Mouse (Mus musculus) forebrain, embryonic 13.5 days (tissue): ENCODE results near the gene Elavl4. TPM values are rescaled to one million over a fixed set of nuclear protein-coding genes. Genes with fewer than 3 reads are reported as not detected.

ENCODE experiments used
- ATAC-seq: fragments of 200-750 bp; cut with Nextera tagmentation; 2 replicates; pipeline ENCODE4 v1.8.0; 2017
- H3K27ac ChIP-seq: fragments of 300-500 bp; sonication (generic); 2 replicates; pipeline ENCODE4 v1.5.1; 2015; ENCODE audit warnings: inconsistent platforms, mild to moderate bottlenecking, moderate library complexity
- H3K27me3 ChIP-seq: fragments of 300-500 bp; sonication (generic); 2 replicates; pipeline ENCODE4 v1.6.1; 2015; ENCODE audit warnings: mild to moderate bottlenecking, inconsistent platforms
- H3K36me3 ChIP-seq: fragments of 300-500 bp; sonication (generic); 2 replicates; pipeline ENCODE4 v1.6.1; 2015; ENCODE audit warnings: mild to moderate bottlenecking, inconsistent platforms; ENCODE audit not compliant: poor library complexity, severe bottlenecking
- H3K4me1 ChIP-seq: fragments of 300-500 bp; sonication (generic); 2 replicates; pipeline ENCODE4 v1.6.1; 2015; ENCODE audit warnings: inconsistent platforms
- H3K4me2 ChIP-seq: fragments of 300-500 bp; sonication (generic); 2 replicates; pipeline ENCODE4 v1.6.1; 2015; ENCODE audit warnings: inconsistent platforms, mild to moderate bottlenecking, moderate library complexity
- H3K4me3 ChIP-seq: fragments of 300-500 bp; sonication (generic); 2 replicates; pipeline ENCODE4 v1.5.1; 2015; ENCODE audit warnings: mild to moderate bottlenecking, inconsistent platforms
- H3K9ac ChIP-seq: fragments of 300-500 bp; sonication (generic); 2 replicates; pipeline ENCODE4 v1.6.1; 2015; ENCODE audit warnings: mild to moderate bottlenecking, inconsistent platforms
- H3K9me3 ChIP-seq: fragments of 300-500 bp; sonication (generic); replicated peaks from 2 replicates; pipeline ENCODE4 v1.6.1; 2016; ENCODE audit warnings: inconsistent platforms
- WGBS: fragments of 180-500 bp; shearing (Covaris S2); methylation state at CpG from one replicate; pipeline ENCODE4 v1.1.7; 2015; 5-methylcytosine and 5-hydroxymethylcytosine counted together
- polyA plus RNA-seq: library from polyadenylated mRNA; unstranded; fragments of >200 nt; fragmentation: Nextera tagmentation; extraction: Ambion mirVana; gene quantifications from 2 replicates; pipeline ENCODE4 v1.2.1, GENCODE M21; 2015

Gene Elavl4
- polyA plus RNA-seq, 1 experiment from 2014 or later: 261 TPM

GRCm38 (mm10) chr4:110292471-110292870, 59.2 kb downstream of the Elavl4 start:
- Histone ChIP-seq H3K4me3 (no peak overlapping the region), H3K9ac (no peak overlapping the region), H3K9me3 (no peaks in the 10 kb centered on the region), H3K4me1 (peaks cover 34% of the 10 kb centered on the region), H3K27me3 (no peaks in the 10 kb centered on the region), H3K4me2 (peak overlapping the region; percentile 24; the same call in 1 of the 2 replicates), H3K36me3 (no peaks in the 10 kb centered on the region), H3K27ac (peak overlapping the region; percentile 36; the same call in 1 of the 2 replicates)
- 55% methylated on average over 10 of the region's 10 CpGs for WGBS
- peak; percentile 69 for ATAC-seq

GRCm38 (mm10) chr4:110290544-110291095, 61.1 kb downstream of the Elavl4 start:
- peak; percentile 12; the same call in 1 of the 2 replicates for ATAC-seq
- Histone ChIP-seq H3K4me3 (peak overlapping the region; percentile 34), H3K36me3 (no peaks in the 10 kb centered on the region), H3K9me3 (no peaks in the 10 kb centered on the region), H3K27me3 (no peaks in the 10 kb centered on the region), H3K4me2 (peak overlapping the region; percentile 58), H3K27ac (peak overlapping the region; percentile 80), H3K9ac (peak overlapping the region; percentile 47), H3K4me1 (peaks cover 36% of the 10 kb centered on the region)
- WGBS: 50% methylated on average over 7 of the region's 7 CpGs

GRCm38 (mm10) chr4:110290056-110290455, 61.7 kb downstream of the Elavl4 start:
- Histone ChIP-seq H3K36me3 (no peaks in the 10 kb centered on the region), H3K9ac (peak overlapping the region; percentile 47), H3K27ac (peak overlapping the region; percentile 80), H3K27me3 (no peaks in the 10 kb centered on the region), H3K4me3 (peak overlapping the region; percentile 34), H3K4me1 (peaks cover 36% of the 10 kb centered on the region), H3K4me2 (peak overlapping the region; percentile 58), H3K9me3 (no peaks in the 10 kb centered on the region)
- WGBS: 3% methylated on average over 12 of the region's 12 CpGs
- ATAC-seq: peak; percentile 56

- Histone ChIP-seq H3K4me3 (peak overlapping the region; percentile 59), H3K36me3 (no peaks in the 10 kb centered on the region), H3K27ac (peak overlapping the region; percentile 96), H3K4me1 (peaks cover 48% of the 10 kb centered on the region), H3K9me3 (no peaks in the 10 kb centered on the region), H3K4me2 (peak overlapping the region; percentile 74), H3K27me3 (no peaks in the 10 kb centered on the region), H3K9ac (peak overlapping the region; percentile 84; the same call in 1 of the 2 replicates)
- ATAC-seq: peak; percentile 69
- WGBS: 6% methylated on average over 11 of the region's 11 CpGs
Observed at GRCm38 (mm10) chr4:110287412-110288067, 64.2 kb downstream of the Elavl4 start.

- Histone ChIP-seq H3K9ac (peak overlapping the region; percentile 84), H3K4me1 (peaks cover 54% of the 10 kb centered on the region), H3K9me3 (no peaks in the 10 kb centered on the region), H3K36me3 (no peaks in the 10 kb centered on the region), H3K27me3 (no peaks in the 10 kb centered on the region), H3K4me3 (peak overlapping the region; percentile 59), H3K27ac (peak overlapping the region; percentile 96), H3K4me2 (peak overlapping the region; percentile 74)
- no peak; the same call in 1 of the 2 replicates for ATAC-seq
- WGBS: 14% methylated on average over 7 of the region's 7 CpGs
Observed at GRCm38 (mm10) chr4:110286841-110287240, 64.9 kb downstream of the Elavl4 start.

GRCm38 (mm10) chr4:110286371-110286781, 65.3 kb downstream of the Elavl4 start:
- Histone ChIP-seq H3K4me1 (peaks cover 54% of the 10 kb centered on the region), H3K27me3 (no peaks in the 10 kb centered on the region), H3K9me3 (no peaks in the 10 kb centered on the region), H3K4me2 (peak overlapping the region; percentile 74), H3K4me3 (peak overlapping the region; percentile 59), H3K36me3 (no peaks in the 10 kb centered on the region), H3K9ac (peak overlapping the region; percentile 84), H3K27ac (peak overlapping the region; percentile 96)
- 13% methylated on average over 9 of the region's 9 CpGs for WGBS
- peak; percentile 41 for ATAC-seq

- Histone ChIP-seq H3K9ac (peak overlapping the region; percentile 84), H3K27me3 (no peaks in the 10 kb centered on the region), H3K4me3 (peak overlapping the region; percentile 59), H3K4me1 (peaks cover 51% of the 10 kb centered on the region), H3K4me2 (peak overlapping the region; percentile 74), H3K9me3 (no peaks in the 10 kb centered on the region), H3K27ac (peak overlapping the region; percentile 96), H3K36me3 (no peaks in the 10 kb centered on the region)
- WGBS: 4% methylated on average over 15 of the region's 15 CpGs
- ATAC-seq: peak; percentile 73
Observed at GRCm38 (mm10) chr4:110285346-110286330, 66.1 kb downstream of the Elavl4 start.

- peak overlapping the region; percentile 84 for H3K9ac ChIP-seq
- WGBS: 35% methylated on average over 3 of the region's 3 CpGs
- H3K27me3 ChIP-seq: no peaks in the 10 kb centered on the region
- ATAC-seq: no peak
- H3K36me3 ChIP-seq: no peaks in the 10 kb centered on the region
- peak overlapping the region; percentile 74 for H3K4me2 ChIP-seq
- H3K9me3 ChIP-seq: no peaks in the 10 kb centered on the region
- H3K27ac ChIP-seq: peak overlapping the region; percentile 96
- peaks cover 54% of the 10 kb centered on the region for H3K4me1 ChIP-seq
- H3K4me3 ChIP-seq: peak overlapping the region; percentile 59
Observed at GRCm38 (mm10) chr4:110284446-110284845, 67.3 kb downstream of the Elavl4 start.

- no peaks in the 10 kb centered on the region for H3K9me3 ChIP-seq
- no peak overlapping the region for H3K9ac ChIP-seq
- H3K4me3 ChIP-seq: no peak overlapping the region
- H3K27ac ChIP-seq: no peak overlapping the region
- peaks cover 4% of the 10 kb centered on the region; the same call in 1 of the 2 replicates for H3K4me1 ChIP-seq
- peaks cover 19% of the 10 kb centered on the region for H3K36me3 ChIP-seq
- 55% methylated on average over 4 of the region's 4 CpGs for WGBS
- H3K27me3 ChIP-seq: no peaks in the 10 kb centered on the region
- no peak for ATAC-seq
- no peak overlapping the region for H3K4me2 ChIP-seq
Observed at GRCm38 (mm10) chr4:110270046-110270445, 81.7 kb downstream of the Elavl4 start.

GRCm38 (mm10) chr4:110266804-110267575, 84.7 kb downstream of the Elavl4 start:
- Histone ChIP-seq H3K9ac (no peak overlapping the region), H3K4me2 (no peak overlapping the region), H3K4me3 (no peak overlapping the region), H3K27me3 (no peaks in the 10 kb centered on the region), H3K9me3 (no peaks in the 10 kb centered on the region), H3K27ac (no peak overlapping the region), H3K4me1 (peaks cover 21% of the 10 kb centered on the region), H3K36me3 (peaks cover 13% of the 10 kb centered on the region)
- WGBS: 87% methylated on average over 9 of the region's 9 CpGs
- ATAC-seq: no peak

GRCm38 (mm10) chr4:110264345-110264943, 87.3 kb downstream of the Elavl4 start:
- H3K4me3 ChIP-seq: no peak overlapping the region
- peaks cover 10% of the 10 kb centered on the region; the same call in 1 of the 2 replicates for H3K36me3 ChIP-seq
- WGBS: 50% methylated on average over 8 of the region's 8 CpGs
- H3K9me3 ChIP-seq: no peaks in the 10 kb centered on the region
- H3K27ac ChIP-seq: peak overlapping the region; percentile 35
- no peak overlapping the region for H3K9ac ChIP-seq
- H3K4me1 ChIP-seq: peaks cover 28% of the 10 kb centered on the region
- H3K27me3 ChIP-seq: no peaks in the 10 kb centered on the region
- H3K4me2 ChIP-seq: 0 out of 2 replicates have a peak overlapping the region, but pooled peaks have one; percentile 1
- ATAC-seq: peak; percentile 76
